Mouse (Mus musculus): Measurements from ENCODE around the gene Hivep3. TPM values are rescaled to one million over a fixed set of nuclear protein-coding genes. Genes with fewer than 3 reads are reported as not detected.

The Hivep3 gene
- polyA plus RNA-seq, 1 experiment from 2014 or later, result 19.0 TPM

DNA sequence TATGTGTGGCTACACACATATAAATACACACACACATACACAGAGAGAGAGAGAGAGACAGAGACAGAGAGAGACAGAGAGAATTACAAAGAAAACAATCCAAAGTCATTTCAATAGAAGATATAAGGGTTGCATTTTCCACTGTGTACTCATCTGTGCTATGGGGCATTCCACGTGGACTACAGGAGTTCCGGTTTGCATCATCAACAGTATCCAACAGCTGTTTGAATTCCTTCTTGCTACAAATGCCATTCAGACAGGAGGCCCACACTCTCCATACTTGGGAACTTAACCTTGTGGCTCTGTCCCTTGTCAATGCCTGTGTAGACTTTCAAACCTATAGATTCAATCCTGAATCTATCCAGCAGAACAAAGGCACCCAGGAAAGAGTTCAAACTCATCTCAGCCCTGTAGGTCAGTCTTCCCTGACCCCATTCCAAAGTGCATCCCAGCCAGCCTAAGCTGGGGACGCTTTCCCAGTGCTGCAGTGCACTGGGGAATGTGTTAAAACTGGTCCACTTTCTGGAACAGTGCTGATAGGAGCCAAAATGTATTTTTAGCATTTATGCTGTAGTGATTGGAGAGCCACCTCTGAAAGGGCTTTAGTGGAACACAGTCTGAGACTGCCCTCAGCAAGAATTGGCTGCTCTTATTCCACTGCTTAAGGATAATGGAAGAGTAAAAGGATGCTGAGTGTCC, 335.4 kb downstream of the Hivep3 start:
- Histone ChIP-seq H3K27ac (no peak overlapping the region), H3K4me3 (no peak overlapping the region), H3K9me3 (no peaks in the 10 kb centered on the region), H3K4me2 (no peak overlapping the region), H3K36me3 (replicated peaks) (no peaks in the 10 kb centered on the region), H3K9ac (no peak overlapping the region), H3K27me3 (replicated peaks) (no peaks in the 10 kb centered on the region), H3K4me1 (0 out of 2 replicates have a peak, but pooled peaks cover 2% of the 10 kb centered on the region)
- no peak for ATAC-seq (replicated peaks)
- WGBS, result 86% methylated on average over 3 of the region's 3 CpGs

DNA sequence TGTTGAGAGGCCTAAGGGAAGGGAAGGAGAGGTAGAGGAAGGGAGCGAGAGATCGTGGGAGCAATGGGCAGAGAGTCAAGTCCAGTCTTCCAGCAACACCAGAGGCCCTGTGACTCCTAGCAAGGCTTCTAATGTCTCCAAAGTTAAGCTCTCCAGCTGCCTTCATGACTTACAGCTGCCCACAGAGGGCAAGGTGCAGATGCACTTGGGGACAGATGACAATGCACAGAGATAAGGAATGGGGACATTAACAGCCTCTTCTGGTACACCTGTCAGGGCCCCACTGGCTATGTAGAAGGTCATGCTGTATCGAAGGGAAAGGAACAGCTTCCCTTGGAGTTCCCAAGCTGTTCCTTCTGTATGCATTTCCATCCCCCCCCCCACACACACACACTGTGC, 336.0 kb downstream of the Hivep3 start:
- H3K4me2 ChIP-seq, result no peak overlapping the region
- ATAC-seq (replicated peaks), result no peak
- no peaks in the 10 kb centered on the region for H3K9me3 ChIP-seq
- H3K27me3 ChIP-seq (replicated peaks), result no peaks in the 10 kb centered on the region
- H3K4me3 ChIP-seq, result no peak overlapping the region
- no peak overlapping the region for H3K27ac ChIP-seq
- H3K36me3 ChIP-seq (replicated peaks), result no peaks in the 10 kb centered on the region
- H3K4me1 ChIP-seq, result 0 out of 2 replicates have a peak, but pooled peaks cover 6% of the 10 kb centered on the region
- H3K9ac ChIP-seq, result no peak overlapping the region
- 91% methylated on average over 3 of the region's 3 CpGs for WGBS

DNA sequence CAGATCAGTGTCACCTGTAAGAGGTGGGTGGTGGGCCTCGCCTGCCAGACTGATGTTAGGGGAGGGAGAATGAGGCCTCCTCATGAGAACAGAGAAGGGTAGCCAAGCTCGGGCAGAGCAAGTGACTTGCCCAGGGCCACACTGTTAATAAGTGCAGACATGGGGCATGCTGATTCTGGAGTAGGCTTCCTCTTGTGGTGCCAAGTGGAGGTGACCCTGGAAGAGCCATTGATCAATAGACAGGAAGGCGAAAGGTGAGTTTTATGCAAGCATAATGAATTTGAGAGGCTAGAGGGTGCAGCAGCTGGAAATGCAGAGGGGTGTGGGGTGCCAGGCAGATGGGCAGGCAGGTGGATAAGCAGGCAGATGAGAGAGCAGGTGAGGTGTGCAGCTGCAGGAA, 337.8 kb downstream of the Hivep3 start:
- no peak overlapping the region for H3K27ac ChIP-seq
- H3K27me3 ChIP-seq (replicated peaks), result no peaks in the 10 kb centered on the region
- H3K9ac ChIP-seq, result no peak overlapping the region; the same call in 1 of the 2 replicates
- 77% methylated on average over 3 of the region's 3 CpGs for WGBS
- no peak overlapping the region for H3K4me2 ChIP-seq
- H3K4me1 ChIP-seq, result 0 out of 2 replicates have a peak, but pooled peaks cover 6% of the 10 kb centered on the region
- ATAC-seq (replicated peaks), result no peak
- no peak overlapping the region for H3K4me3 ChIP-seq
- H3K36me3 ChIP-seq (replicated peaks), result no peaks in the 10 kb centered on the region
- H3K9me3 ChIP-seq, result no peaks in the 10 kb centered on the region

DNA sequence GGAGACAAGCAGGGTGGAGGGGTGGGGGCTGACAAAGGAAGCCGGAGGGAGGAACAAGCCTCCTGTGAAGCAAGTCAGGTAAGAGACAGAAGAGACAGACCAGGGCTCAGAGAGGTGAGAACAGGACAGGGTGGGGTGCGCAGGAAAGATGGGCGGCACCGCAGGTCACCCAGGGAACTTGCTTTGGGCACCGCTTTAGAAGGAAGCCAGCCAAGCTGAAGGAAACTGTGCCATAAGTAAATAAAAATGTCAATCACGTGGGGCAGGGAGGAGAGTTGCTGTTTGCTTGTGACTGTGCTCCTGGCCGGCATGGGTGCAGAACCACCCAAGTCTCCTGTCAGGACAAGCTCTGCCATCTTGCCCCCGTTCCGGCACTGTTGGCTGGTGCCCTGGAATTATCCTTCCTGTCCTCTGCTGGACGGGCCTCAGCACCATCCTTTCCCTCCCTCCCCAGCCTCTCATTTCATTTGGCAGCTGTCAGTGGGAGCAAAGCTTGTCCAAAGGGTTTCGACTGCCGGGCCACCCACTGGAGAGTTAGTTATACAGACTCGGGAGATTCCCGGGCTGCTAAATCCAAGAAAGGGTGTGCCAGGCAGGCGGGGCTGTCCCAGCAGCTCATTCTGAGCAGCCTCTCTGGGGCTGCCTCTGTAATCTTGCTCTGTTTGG, 338.4 kb downstream of the Hivep3 start:
- WGBS, result 57% methylated on average over 15 of the region's 15 CpGs

DNA sequence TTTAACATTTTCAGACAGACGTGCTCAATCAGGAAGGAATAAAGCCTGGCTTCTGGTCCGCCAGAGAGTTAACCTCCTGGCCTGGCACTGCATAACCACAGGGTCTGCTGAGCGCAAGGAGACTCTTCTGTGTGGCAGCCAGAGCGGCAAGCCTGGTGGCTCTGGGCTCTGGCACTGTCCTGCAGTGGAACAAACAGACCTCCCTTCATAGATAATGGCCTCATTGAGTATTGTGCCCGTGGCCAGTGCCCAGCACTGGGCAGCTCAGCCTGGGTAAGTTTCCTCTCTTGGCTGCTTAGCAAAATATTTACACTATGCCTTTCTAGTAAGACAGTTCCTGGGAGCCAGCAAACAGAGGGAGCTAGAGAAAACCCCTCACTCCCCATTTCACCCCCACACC, 340.5 kb downstream of the Hivep3 start:
- no peak overlapping the region for H3K4me3 ChIP-seq
- peak overlapping the region; percentile 66 for H3K27ac ChIP-seq
- WGBS, result 53% methylated on average over 5 of the region's 5 CpGs

More for the DNA sequence above, 338.4 kb downstream of the Hivep3 start:
- ATAC-seq (replicated peaks), result no peak
- no peak overlapping the region for H3K4me2 ChIP-seq
- H3K27ac ChIP-seq, result no peak overlapping the region
- no peak overlapping the region; the same call in 1 of the 2 replicates for H3K9ac ChIP-seq
- no peaks in the 10 kb centered on the region for H3K36me3 ChIP-seq (replicated peaks)
- no peaks in the 10 kb centered on the region for H3K27me3 ChIP-seq (replicated peaks)
- H3K4me1 ChIP-seq, result 0 out of 2 replicates have a peak, but pooled peaks cover 6% of the 10 kb centered on the region
- no peak overlapping the region for H3K4me3 ChIP-seq
- H3K9me3 ChIP-seq, result no peaks in the 10 kb centered on the region

DNA sequence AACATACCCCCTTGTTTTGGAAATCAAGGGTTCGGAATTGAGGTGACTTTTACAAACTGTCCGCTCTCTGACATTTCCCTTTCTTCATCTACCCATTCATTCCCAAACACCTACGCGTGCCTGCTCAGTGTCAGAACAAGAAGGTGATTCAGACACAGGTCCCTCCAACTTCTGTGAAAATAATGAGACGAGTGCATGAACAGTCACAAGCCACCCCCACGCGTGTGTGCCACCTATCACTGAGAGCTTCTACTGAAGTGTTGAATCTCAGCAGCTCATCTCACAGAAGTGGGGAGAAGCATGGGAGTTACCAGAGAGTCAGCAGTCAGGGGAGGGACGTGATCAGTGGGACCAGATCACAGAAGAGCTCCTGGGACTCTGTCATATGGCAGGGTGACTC, 343.7 kb downstream of the Hivep3 start:
- Histone ChIP-seq H3K27ac (no peak overlapping the region), H3K4me1 (0 out of 2 replicates have a peak, but pooled peaks cover 6% of the 10 kb centered on the region), H3K9me3 (no peaks in the 10 kb centered on the region), H3K36me3 (replicated peaks) (no peaks in the 10 kb centered on the region), H3K4me2 (no peak overlapping the region), H3K27me3 (replicated peaks) (no peaks in the 10 kb centered on the region), H3K9ac (no peak overlapping the region), H3K4me3 (no peak overlapping the region)
- ATAC-seq (replicated peaks), result no peak
- WGBS, result 90% methylated on average over 8 of the region's 8 CpGs

More for the DNA sequence above, 340.5 kb downstream of the Hivep3 start:
- Histone ChIP-seq H3K9me3 (no peaks in the 10 kb centered on the region), H3K4me2 (no peak overlapping the region), H3K9ac (no peak overlapping the region), H3K36me3 (replicated peaks) (no peaks in the 10 kb centered on the region), H3K27me3 (replicated peaks) (no peaks in the 10 kb centered on the region), H3K4me1 (0 out of 2 replicates have a peak, but pooled peaks cover 6% of the 10 kb centered on the region)
- ATAC-seq (replicated peaks), result peak; percentile 70; the same call in 1 of the 2 replicates

DNA sequence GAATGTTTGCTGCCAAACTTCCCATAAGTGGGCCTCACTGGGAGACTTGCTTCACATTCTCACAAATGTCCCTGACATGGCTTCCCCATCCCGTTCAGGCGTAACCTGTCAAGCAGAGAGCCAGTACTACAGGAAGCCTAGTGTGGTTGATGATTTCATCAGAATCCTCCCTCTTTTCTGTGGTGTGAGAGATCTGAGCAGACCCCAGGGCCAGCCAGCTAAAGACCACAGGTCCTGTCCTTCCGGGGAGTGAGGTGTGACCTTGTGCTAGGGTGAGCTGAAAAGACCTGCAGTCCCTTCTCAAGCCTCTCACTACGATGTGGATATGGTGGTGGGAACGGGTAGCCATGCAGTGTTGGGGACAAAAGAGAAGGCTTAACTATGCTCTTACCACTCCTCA, 348.9 kb downstream of the Hivep3 start:
- H3K9me3 ChIP-seq, result no peaks in the 10 kb centered on the region
- H3K4me3 ChIP-seq, result no peak overlapping the region
- H3K27ac ChIP-seq, result no peak overlapping the region
- no peak overlapping the region for H3K4me2 ChIP-seq
- H3K4me1 ChIP-seq, result no peaks in the 10 kb centered on the region
- WGBS, result 91% methylated on average over 5 of the region's 5 CpGs
- ATAC-seq (replicated peaks), result no peak
- H3K9ac ChIP-seq, result no peak overlapping the region
- no peaks in the 10 kb centered on the region for H3K27me3 ChIP-seq (replicated peaks)
- no peaks in the 10 kb centered on the region for H3K36me3 ChIP-seq (replicated peaks)

DNA sequence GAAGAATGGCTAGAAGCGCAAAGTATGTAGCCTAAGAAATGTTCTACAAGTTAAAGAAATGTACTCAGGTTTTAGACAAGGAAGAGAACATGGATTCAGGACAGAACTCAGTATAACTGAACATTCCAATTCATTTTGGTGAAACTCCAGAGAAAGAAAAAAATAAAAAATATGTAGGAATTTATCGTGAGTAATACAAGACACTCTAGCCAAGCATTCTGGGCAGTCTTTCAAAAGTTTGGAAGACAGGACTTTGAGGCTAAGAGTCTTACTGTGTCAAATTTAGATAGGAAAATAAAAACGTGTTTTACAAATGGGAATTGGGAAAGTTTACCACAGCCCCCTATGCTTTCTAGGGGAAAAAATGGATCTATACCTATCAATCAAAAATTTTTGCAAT, 350.1 kb downstream of the Hivep3 start:
- no peak overlapping the region for H3K9ac ChIP-seq
- no peak overlapping the region for H3K27ac ChIP-seq
- H3K9me3 ChIP-seq, result no peaks in the 10 kb centered on the region
- no peaks in the 10 kb centered on the region for H3K36me3 ChIP-seq (replicated peaks)
- WGBS, result 88% methylated on average over 3 of the region's 3 CpGs
- no peak overlapping the region for H3K4me2 ChIP-seq
- no peak for ATAC-seq (replicated peaks)
- no peaks in the 10 kb centered on the region for H3K27me3 ChIP-seq (replicated peaks)
- no peak overlapping the region for H3K4me3 ChIP-seq
- H3K4me1 ChIP-seq, result no peaks in the 10 kb centered on the region

DNA sequence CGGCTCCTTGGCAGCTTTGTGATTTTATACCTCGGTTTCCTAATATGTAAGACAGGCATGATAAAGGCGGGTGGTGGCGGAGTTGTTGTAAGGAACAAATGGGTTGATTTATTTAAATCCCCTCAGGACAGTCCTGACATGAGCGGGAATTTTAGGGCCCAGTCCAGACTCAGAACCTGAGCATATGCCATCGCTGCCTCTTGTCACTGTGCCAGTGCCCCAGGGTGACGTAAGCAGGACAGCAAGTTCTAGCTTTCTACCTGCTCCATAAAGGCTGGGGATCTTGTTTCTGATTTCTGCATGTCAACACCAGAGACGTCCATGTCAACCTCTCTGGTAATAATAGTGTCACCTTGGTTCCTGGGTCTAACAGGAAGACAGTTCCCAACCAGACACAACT, 356.0 kb downstream of the Hivep3 start:
- 84% methylated on average over 8 of the region's 8 CpGs for WGBS
- Histone ChIP-seq H3K4me3 (no peak overlapping the region), H3K4me2 (no peak overlapping the region), H3K9ac (no peak overlapping the region), H3K27ac (no peak overlapping the region), H3K4me1 (no peaks in the 10 kb centered on the region), H3K36me3 (replicated peaks) (no peaks in the 10 kb centered on the region), H3K9me3 (no peaks in the 10 kb centered on the region), H3K27me3 (replicated peaks) (no peaks in the 10 kb centered on the region)
- ATAC-seq (replicated peaks), result no peak

DNA sequence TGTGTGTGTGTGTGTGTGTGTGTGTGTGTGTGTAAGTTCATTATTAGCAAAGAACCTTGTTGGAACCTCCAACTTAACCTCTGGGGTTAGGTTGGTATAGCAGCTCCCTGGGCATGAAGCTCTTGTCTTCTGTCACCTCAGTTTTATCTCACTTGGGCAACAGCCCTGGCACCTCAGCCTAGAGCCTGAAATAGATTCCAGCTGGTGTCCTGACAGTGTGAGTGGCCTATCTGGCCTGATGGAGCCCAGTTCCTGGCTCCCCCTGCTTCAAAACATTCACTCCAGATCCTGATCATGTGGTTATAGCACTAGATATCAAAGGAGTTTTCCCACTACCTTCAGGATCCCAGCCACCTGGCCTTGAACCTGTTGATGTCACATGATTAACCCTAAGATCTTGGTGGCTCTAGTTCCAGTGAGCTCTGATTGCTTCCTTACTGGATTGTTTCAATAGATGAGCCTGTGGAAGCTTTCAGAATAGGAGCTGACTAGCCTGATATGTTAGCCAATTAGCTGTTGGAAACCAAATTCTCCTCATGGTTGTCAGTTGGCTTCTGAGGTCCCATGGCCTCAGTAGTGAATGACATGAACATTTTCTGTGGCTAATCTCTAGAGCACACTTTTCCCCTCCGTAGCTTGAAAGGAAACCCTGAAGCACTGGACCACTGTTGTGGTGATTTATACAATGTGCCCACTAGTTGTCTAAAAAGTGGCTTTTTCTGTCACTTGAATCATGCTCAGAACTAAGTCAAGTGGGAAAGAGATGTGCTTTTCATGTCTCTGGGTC, 358.6 kb downstream of the Hivep3 start:
- Histone ChIP-seq H3K4me1 (no peaks in the 10 kb centered on the region), H3K4me3 (no peak overlapping the region), H3K27ac (no peak overlapping the region), H3K9me3 (no peaks in the 10 kb centered on the region), H3K9ac (no peak overlapping the region), H3K27me3 (replicated peaks) (no peaks in the 10 kb centered on the region), H3K4me2 (no peak overlapping the region), H3K36me3 (replicated peaks) (no peaks in the 10 kb centered on the region)
- ATAC-seq (replicated peaks), result no peak
- 95% methylated on average over 1 of the region's 1 CpGs for WGBS

DNA sequence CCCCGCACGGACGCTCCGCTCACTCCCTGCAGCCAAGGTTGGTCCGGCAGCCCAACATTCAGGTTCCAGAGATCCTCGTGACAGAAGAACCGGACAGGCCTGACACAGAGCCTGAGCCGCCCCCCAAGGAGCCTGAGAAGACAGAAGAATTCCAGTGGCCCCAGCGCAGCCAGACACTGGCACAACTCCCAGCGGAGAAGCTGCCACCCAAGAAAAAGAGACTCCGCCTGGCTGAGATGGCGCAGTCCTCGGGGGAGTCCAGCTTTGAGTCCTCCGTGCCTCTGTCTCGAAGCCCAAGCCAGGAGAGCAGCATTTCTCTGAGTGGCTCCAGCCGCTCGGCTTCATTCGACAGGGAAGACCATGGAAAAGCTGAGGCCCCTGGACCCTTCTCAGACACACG, 363.4 kb downstream of the Hivep3 start:
- Histone ChIP-seq H3K4me2 (no peak overlapping the region), H3K4me1 (no peaks in the 10 kb centered on the region), H3K27me3 (replicated peaks) (no peaks in the 10 kb centered on the region), H3K4me3 (no peak overlapping the region), H3K27ac (no peak overlapping the region), H3K9me3 (peaks cover 14% of the 10 kb centered on the region), H3K9ac (no peak overlapping the region), H3K36me3 (replicated peaks) (peaks cover 11% of the 10 kb centered on the region; the same call in 1 of the 2 replicates)
- WGBS, result 90% methylated on average over 19 of the region's 19 CpGs
- no peak for ATAC-seq (replicated peaks)

DNA sequence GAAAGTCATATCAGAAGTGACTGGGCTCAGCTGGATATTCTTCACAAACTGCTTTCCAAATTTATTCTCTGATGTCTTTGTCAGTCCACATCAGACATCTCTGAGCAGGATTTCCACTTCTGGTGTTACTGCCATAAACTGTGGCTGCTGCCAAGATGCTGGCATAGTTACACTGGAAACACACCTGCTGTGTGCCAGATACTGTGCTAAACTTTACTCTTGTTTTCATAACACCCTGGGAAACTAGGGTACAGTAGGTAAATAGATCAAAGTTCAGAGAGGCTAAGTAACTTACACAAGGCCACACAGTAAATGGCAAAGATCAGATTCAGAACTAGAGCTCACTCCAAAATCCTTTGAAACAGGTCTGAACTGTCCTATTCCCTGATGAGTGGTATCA, 367.6 kb downstream of the Hivep3 start:
- ATAC-seq (replicated peaks), result no peak
- Histone ChIP-seq H3K9ac (no peak overlapping the region), H3K4me3 (no peak overlapping the region)

More for the DNA sequence above, 367.6 kb downstream of the Hivep3 start:
- H3K27ac ChIP-seq, result no peak overlapping the region
- no peak overlapping the region for H3K4me2 ChIP-seq
- peaks cover 14% of the 10 kb centered on the region for H3K9me3 ChIP-seq
- H3K4me1 ChIP-seq, result no peaks in the 10 kb centered on the region
- H3K27me3 ChIP-seq (replicated peaks), result no peaks in the 10 kb centered on the region
- peaks cover 13% of the 10 kb centered on the region; the same call in 1 of the 2 replicates for H3K36me3 ChIP-seq (replicated peaks)

All from midbrain, embryonic 15.5 days (tissue).